Comparison of ENCODE assay signal across 10 mouse cellular contexts in genomic region chr4:127970018-127970421, GRCm38 (mm10). TPM values are rescaled to one million over a fixed set of nuclear protein-coding genes. Genes with fewer than 3 reads are reported as not detected.
DNase-seq lines count a peak whose midpoint lies in the region; ATAC-seq and TF ChIP-seq lines count a peak whose summit lies in the region.
"Had no signal": no experiment of that assay in that cellular context is flagged by ENCODE, and none has a peak within 500 bp of the region (broad histone marks: within the 10 kb centered on the region; RNA-seq: fewer than 3 reads in every experiment).

No protein-coding gene starts in this region.

- 7% methylated on average over 7 of the region's 7 CpGs for WGBS in intestine, embryonic 14.5 days
- WGBS in intestine, embryonic 16.5 days = 4% methylated on average over 7 of the region's 7 CpGs
- WGBS in embryonic facial prominence, embryonic 11.5 days = 5% methylated on average over 7 of the region's 7 CpGs

- H3K4me2 ChIP-seq in intestine, embryonic 14.5 days (ENCODE audit: low read length) = no peak overlapping the region
- H3K4me2 ChIP-seq in intestine, embryonic 16.5 days (ENCODE audit: low read depth, low read length) = no peak overlapping the region
- no peak overlapping the region for H3K4me2 ChIP-seq in embryonic facial prominence, embryonic 11.5 days (ENCODE audit: low read depth, low read length)
- H3K4me2 ChIP-seq: liver, embryonic 15.5 days had no signal

- no peak overlapping the region for H3K27ac ChIP-seq in intestine, embryonic 14.5 days (ENCODE audit: low read depth)
- H3K27ac ChIP-seq in intestine, embryonic 16.5 days (ENCODE audit: low read length) = no peak overlapping the region
- no peak overlapping the region for H3K27ac ChIP-seq in MEL (ENCODE audit: control insufficient read depth, low read depth, low read length)
- no peak overlapping the region for H3K27ac ChIP-seq in embryonic facial prominence, embryonic 11.5 days (replicated peaks; ENCODE audit: low read depth, low read length)
- H3K27ac ChIP-seq: liver, embryonic 15.5 days had no signal

- TF ChIP-seq CTCF in MEL (IDR thresholded peaks at IDR 0.05 in 2 of 3, conservative IDR thresholded peaks at IDR 0.05 in 1 of 3; ENCODE audit: control insufficient read depth in 1 of 3, insufficient read depth in 1 of 3, low read depth in 2 of 3, low read length in 3 of 3, poor library complexity in 1 of 3, severe bottlenecking in 1 of 3) = no peak

- no peak overlapping the region for H3K9ac ChIP-seq in intestine, embryonic 14.5 days (ENCODE audit: low read length)
- H3K9ac ChIP-seq in intestine, embryonic 16.5 days (ENCODE audit: low read depth, low read length) = no peak overlapping the region
- H3K9ac ChIP-seq in MEL (ENCODE audit: control insufficient read depth, low read depth, low read length, poor library complexity, severe bottlenecking) = no peak overlapping the region
- H3K9ac ChIP-seq in embryonic facial prominence, embryonic 11.5 days (replicated peaks; ENCODE audit: low read length) = no peak overlapping the region
- H3K9ac ChIP-seq: liver, embryonic 15.5 days had no signal

- TF ChIP-seq EP300 in MEL (IDR thresholded peaks at IDR 0.05; ENCODE audit: low read depth in 1 of 2, low read length in 2 of 2) = no peak

- no peak for TF ChIP-seq RAD21 in MEL (IDR thresholded peaks at IDR 0.05; ENCODE audit: low read depth, low read length)

- H3K36me3 ChIP-seq in intestine, embryonic 14.5 days (ENCODE audit: control insufficient read depth, insufficient read depth, low read length) = no peaks in the 10 kb centered on the region
- no peaks in the 10 kb centered on the region for H3K36me3 ChIP-seq in intestine, embryonic 16.5 days (ENCODE audit: control insufficient read depth, insufficient read depth, low read length)
- H3K36me3 ChIP-seq in MEL (ENCODE audit: control insufficient read depth in 1 of 2, insufficient read depth in 2 of 2, low read length in 2 of 2) = no peaks in the 10 kb centered on the region
- no peaks in the 10 kb centered on the region for H3K36me3 ChIP-seq in embryonic facial prominence, embryonic 11.5 days (replicated peaks; ENCODE audit: control insufficient read depth, insufficient read depth, low read depth, low read length)
- H3K36me3 ChIP-seq: liver, embryonic 15.5 days had no signal

- no peaks in the 10 kb centered on the region for H3K79me2 ChIP-seq in MEL (ENCODE audit: control insufficient read depth, insufficient read depth, low read length, poor library complexity)

- TF ChIP-seq POLR2A in MEL (IDR thresholded peaks at IDR 0.05; ENCODE audit: control insufficient read depth in 1 of 2, insufficient read depth in 1 of 2, low read depth in 1 of 2, low read length in 2 of 2, poor library complexity in 1 of 2) = no peak

- no peaks in the 10 kb centered on the region for H3K4me1 ChIP-seq in intestine, embryonic 14.5 days (replicated peaks; ENCODE audit: control insufficient read depth, insufficient read depth, low read length)
- no peaks in the 10 kb centered on the region for H3K4me1 ChIP-seq in intestine, embryonic 16.5 days (ENCODE audit: control insufficient read depth, insufficient read depth, low read length)
- no peaks in the 10 kb centered on the region for H3K4me1 ChIP-seq in MEL (ENCODE audit: control insufficient read depth in 1 of 2, insufficient read depth in 2 of 2, low read length in 2 of 2)
- H3K4me1 ChIP-seq in embryonic facial prominence, embryonic 11.5 days (ENCODE audit: control insufficient read depth, insufficient read depth, low read length) = no peaks in the 10 kb centered on the region
- H3K4me1 ChIP-seq: liver, embryonic 15.5 days had no signal

- intact Hi-C loops in left cerebral cortex, postnatal 25 days (cut with DNase I) = no loop called here

- H3K27me3 ChIP-seq in intestine, embryonic 14.5 days (replicated peaks; ENCODE audit: control insufficient read depth, insufficient read depth, low read length) = peaks cover 58% of the 10 kb centered on the region
- peaks cover 41% of the 10 kb centered on the region for H3K27me3 ChIP-seq in intestine, embryonic 16.5 days (replicated peaks; ENCODE audit: control insufficient read depth, insufficient read depth, low read length)
- no peaks in the 10 kb centered on the region for H3K27me3 ChIP-seq in MEL (ENCODE audit: control insufficient read depth in 1 of 2, insufficient read depth in 2 of 2, low read length in 2 of 2)
- peaks cover 27% of the 10 kb centered on the region for H3K27me3 ChIP-seq in embryonic facial prominence, embryonic 11.5 days (ENCODE audit: control insufficient read depth, insufficient read depth, low read length)

- no peak overlapping the region for H3K4me3 ChIP-seq in intestine, embryonic 14.5 days (ENCODE audit: low read depth, low read length)
- no peak overlapping the region for H3K4me3 ChIP-seq in intestine, embryonic 16.5 days (ENCODE audit: low read length)
- H3K4me3 ChIP-seq in MEL (ENCODE audit: control insufficient read depth in 1 of 2, insufficient read depth in 1 of 2, low read depth in 2 of 2, low read length in 2 of 2) = no peak overlapping the region
- no peak overlapping the region for H3K4me3 ChIP-seq in embryonic facial prominence, embryonic 11.5 days (ENCODE audit: low read depth, low read length)
- H3K4me3 ChIP-seq: liver, embryonic 15.5 days had no signal

- DNase-seq in intestine, embryonic 14.5 days (ENCODE audit: low spot score) = peak; percentile 89
- peak; percentile 3 for DNase-seq in 3T3-L1 (ENCODE audit: low read depth, low spot score)
- peak; percentile 4 for DNase-seq in MEL (ENCODE audit: low read depth, low spot score)
- peak; percentile 81 for DNase-seq in embryonic facial prominence, embryonic 11.5 days (ENCODE audit: low spot score)
- DNase-seq in left cerebral cortex, adult 9 months (ENCODE audit: low spot score in 2 of 2) = no peak
- DNase-seq in left cerebral cortex, postnatal 25 days (ENCODE audit: low spot score in 2 of 2) = no peak

- no peak for ATAC-seq in intestine, embryonic 14.5 days (replicated peaks; ENCODE audit: low FRiP score, low TSS enrichment, low read depth)
- no peak for ATAC-seq in intestine, embryonic 16.5 days
- no peak for ATAC-seq in embryonic facial prominence, embryonic 11.5 days (replicated peaks; ENCODE audit: insufficient number of reproducible peaks, low FRiP score, low TSS enrichment, low read depth)
- ATAC-seq in megakaryocyte, adult 5-6 weeks (ENCODE audit: poor library complexity, severe bottlenecking) = no peak

- H3K9me3 ChIP-seq in intestine, embryonic 14.5 days (ENCODE audit: control insufficient read depth, low read length) = no peaks in the 10 kb centered on the region
- H3K9me3 ChIP-seq in intestine, embryonic 16.5 days (ENCODE audit: control insufficient read depth, low read length) = peaks cover 3% of the 10 kb centered on the region; the same call in 1 of the 2 replicates
- no peaks in the 10 kb centered on the region for H3K9me3 ChIP-seq in MEL (replicated peaks; ENCODE audit: insufficient read depth, low read length)
- no peaks in the 10 kb centered on the region for H3K9me3 ChIP-seq in embryonic facial prominence, embryonic 11.5 days (replicated peaks; ENCODE audit: control insufficient read depth, low read length)
- H3K9me3 ChIP-seq: liver, embryonic 15.5 days had no signal

TF ChIP-seq in MEL, 35 proteins besides CTCF, POLR2A, EP300 and RAD21:
- no peak for TF ChIP-seq MAZ (IDR thresholded peaks at IDR 0.05; ENCODE audit: low read depth, low read length)
- TF ChIP-seq ZKSCAN1 (IDR thresholded peaks at IDR 0.05; ENCODE audit: low read depth, low read length) = no peak
- TF ChIP-seq ZNF384 (IDR thresholded peaks at IDR 0.05; ENCODE audit: low read depth, low read length) = no peak
- no peak for TF ChIP-seq ETS1 (IDR thresholded peaks at IDR 0.05; ENCODE audit: low read depth, low read length)
- no peak for TF ChIP-seq RCOR1 (IDR thresholded peaks at IDR 0.05; ENCODE audit: low read depth, low read length)
- no peak for TF ChIP-seq SMC3 (IDR thresholded peaks at IDR 0.05; ENCODE audit: low read depth, low read length)
- no peak for TF ChIP-seq NRF1 (IDR thresholded peaks at IDR 0.05; ENCODE audit: insufficient read depth, low read depth, low read length, poor library complexity, severe bottlenecking)
- TF ChIP-seq TAL1 (IDR thresholded peaks at IDR 0.05; ENCODE audit: low read length) = no peak
- no peak for TF ChIP-seq SIN3A (IDR thresholded peaks at IDR 0.05; ENCODE audit: low read length)

RNA-seq across cellular contexts. Expression of gene CK137956, which starts 0.7 kb away (rescaled TPM):
- polyA plus RNA-seq in intestine, embryonic 14.5 days (2014; fragmentation: Nextera tagmentation; extraction: Ambion mirVana) = not detected in 2 replicates
- polyA plus RNA-seq in intestine, embryonic 16.5 days (2015; fragmentation: Nextera tagmentation; extraction: Ambion mirVana) = not detected in 2 replicates
- total RNA-seq in MEL (2012; rRNA removed) = not detected in 2 replicates
- polyA plus RNA-seq in MEL (2012; ENCODE audit: insufficient read depth in 1 of 2, insufficient read length in 2 of 2, low read depth in 1 of 2, low replicate concordance in 2 of 2, missing spikeins in 1 of 2) = not detected
- polyA plus RNA-seq in embryonic facial prominence, embryonic 11.5 days (2014; fragmentation: Nextera tagmentation; extraction: Ambion mirVana) = 0.08 and 0.20 TPM in 2 replicates
- not detected in 2 replicates for total RNA-seq in megakaryocyte, adult 5-6 weeks (2015)
- not detected in 2 replicates for total RNA-seq in megakaryocyte, adult 5-6 weeks (2017)
- 1 to 10 TPM; 1.6 TPM for total RNA-seq in left cerebral cortex, postnatal 25 days (2021)
- total RNA-seq: heart, adult 18-20 months had no signal
- polyA plus RNA-seq: liver, embryonic 15.5 days had no signal

RNA-seq across cellular contexts. Expression of gene Csmd2, which starts 17.6 kb away (rescaled TPM):
- 0.18 and 0.19 TPM in 2 replicates for polyA plus RNA-seq in intestine, embryonic 14.5 days (2014; fragmentation: Nextera tagmentation; extraction: Ambion mirVana)
- polyA plus RNA-seq in intestine, embryonic 16.5 days (2015; fragmentation: Nextera tagmentation; extraction: Ambion mirVana) = 0.09 and 0.11 TPM in 2 replicates
- not detected in 2 replicates for total RNA-seq in MEL (2012; rRNA removed)
- polyA plus RNA-seq in MEL (2012; ENCODE audit: insufficient read depth in 1 of 2, insufficient read length in 2 of 2, low read depth in 1 of 2, low replicate concordance in 2 of 2, missing spikeins in 1 of 2) = not detected
- polyA plus RNA-seq in embryonic facial prominence, embryonic 11.5 days (2014; fragmentation: Nextera tagmentation; extraction: Ambion mirVana) = 0.21 and 0.46 TPM in 2 replicates
- not detected in 2 replicates for total RNA-seq in megakaryocyte, adult 5-6 weeks (2015)
- total RNA-seq in megakaryocyte, adult 5-6 weeks (2017) = not detected in 2 replicates
- 10 to 100 TPM; 62.7 to 64.6 TPM for total RNA-seq in left cerebral cortex, postnatal 25 days (2021)
- total RNA-seq: heart, adult 18-20 months had no signal

Comparison
In these comparisons a context has a peak if more than half of its experiments do, and no peak if none do; other contexts are left out.
1. DNase-seq: peak in intestine, embryonic 14.5 days (single experiment), 3T3-L1 (single experiment), MEL (single experiment) and embryonic facial prominence, embryonic 11.5 days (single experiment); none in left cerebral cortex, adult 9 months (0 of 2) and left cerebral cortex, postnatal 25 days (0 of 2).